Mouse (Mus musculus): Measurements from ENCODE around the gene Prkg1.
"Not testable (repeated sequence)": the region's sequence is repeated elsewhere in the genome, so short reads cannot be mapped to it uniquely, and the experiment has no call there.

Prkg1 gene

GRCm38 (mm10) chr19:30553740-30554139 lies 1211.1 kb downstream of the Prkg1 start:
- no peak for DNase-seq

DNA sequence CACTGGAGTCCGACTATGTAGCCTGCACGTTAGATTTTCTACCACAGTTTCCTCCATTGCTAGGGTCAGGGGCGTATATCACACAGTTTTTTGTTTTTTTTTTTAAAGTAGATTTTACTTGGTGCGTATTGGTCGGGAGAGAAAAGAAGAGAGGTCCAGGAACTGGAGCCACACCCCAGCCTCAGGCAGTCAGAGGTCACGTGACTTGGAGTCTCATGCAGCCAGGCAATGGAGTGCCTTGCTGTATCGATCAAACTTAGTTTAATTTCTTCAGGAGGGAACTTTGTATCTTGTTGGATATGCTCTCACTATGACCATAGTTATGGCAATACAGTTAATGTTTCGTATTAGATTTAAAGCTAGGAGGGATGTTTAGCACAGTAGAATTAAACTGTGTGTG lies 1212.6 kb downstream of the Prkg1 start:
- no peak for DNase-seq

DNA sequence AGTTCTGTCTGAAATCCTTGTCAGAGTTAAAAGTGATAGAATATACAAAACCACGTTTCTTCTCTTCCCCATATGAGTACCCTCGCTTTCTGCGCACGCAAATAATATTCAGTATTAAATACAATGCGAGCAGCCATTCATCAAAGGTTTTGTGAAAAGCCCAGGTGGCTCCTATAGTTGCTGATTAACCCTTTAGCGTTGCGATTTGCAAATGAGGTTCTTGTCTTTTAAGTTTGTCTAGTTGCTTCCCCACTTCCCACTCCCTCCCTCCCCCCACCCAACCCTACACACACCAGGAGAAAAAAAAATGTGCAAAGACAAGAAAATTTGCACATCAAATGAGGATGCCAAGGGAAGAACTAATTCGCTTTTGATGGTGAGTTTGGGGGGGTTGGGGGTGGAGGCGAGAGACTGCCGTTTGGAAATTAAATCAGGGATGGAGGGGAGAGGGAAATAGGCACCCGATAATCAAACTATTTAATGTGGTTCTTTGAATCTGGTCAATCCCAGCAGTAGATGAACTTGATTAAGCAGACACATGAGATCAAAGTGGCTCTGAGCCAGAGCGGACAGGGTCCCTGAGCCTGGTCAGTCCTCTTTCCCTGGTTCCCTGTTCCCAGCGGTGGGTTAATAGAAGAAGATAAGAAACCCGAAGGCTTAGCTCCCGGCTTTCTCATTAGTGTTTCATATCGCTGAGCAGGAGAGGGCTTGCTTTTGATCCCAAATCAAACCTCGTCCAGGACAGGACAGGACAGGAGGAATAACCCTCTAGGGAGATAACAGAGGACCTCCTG lies 1214.8 kb downstream of the Prkg1 start:
- DNase-seq: no peak

- no peak for DNase-seq
Measured at GRCm38 (mm10) chr19:30549044-30549853, 1215.6 kb downstream of the Prkg1 start, which contains the start of gene Dkk1. TSS of gene Dkk1 (minus strand) at chr19:30549665.

DNA sequence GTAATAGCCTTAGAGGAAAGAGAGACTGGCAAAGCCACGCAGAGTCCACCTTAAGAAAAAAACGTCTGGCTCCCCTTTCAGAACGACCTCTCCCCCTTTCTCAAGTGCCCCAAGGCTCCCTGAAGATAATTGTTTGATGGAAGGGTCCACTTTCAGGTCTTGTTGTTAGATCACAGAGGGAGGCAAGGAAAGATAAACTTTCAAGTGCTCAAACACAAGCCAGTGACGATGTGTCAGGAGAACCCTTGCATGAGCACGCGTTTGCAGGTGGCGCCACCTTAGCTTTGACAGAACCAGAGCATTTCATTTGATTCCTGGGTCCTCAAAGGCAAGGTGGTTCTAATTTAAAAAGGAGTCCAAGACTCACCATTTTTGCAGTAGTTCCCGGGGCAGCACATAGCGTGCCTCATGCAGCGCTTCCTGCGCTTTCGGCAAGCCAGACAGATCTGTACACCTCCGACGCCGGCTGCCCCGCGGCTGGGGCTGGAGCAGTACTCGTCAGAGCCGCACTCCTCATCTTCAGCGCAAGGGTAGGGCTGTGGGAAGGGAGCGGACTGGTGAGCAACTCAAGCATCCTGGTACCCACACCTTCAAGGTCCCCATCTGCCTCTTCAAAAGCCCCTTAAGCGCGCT lies 1216.3 kb downstream of the Prkg1 start:
- DNase-seq: no peak

DNA sequence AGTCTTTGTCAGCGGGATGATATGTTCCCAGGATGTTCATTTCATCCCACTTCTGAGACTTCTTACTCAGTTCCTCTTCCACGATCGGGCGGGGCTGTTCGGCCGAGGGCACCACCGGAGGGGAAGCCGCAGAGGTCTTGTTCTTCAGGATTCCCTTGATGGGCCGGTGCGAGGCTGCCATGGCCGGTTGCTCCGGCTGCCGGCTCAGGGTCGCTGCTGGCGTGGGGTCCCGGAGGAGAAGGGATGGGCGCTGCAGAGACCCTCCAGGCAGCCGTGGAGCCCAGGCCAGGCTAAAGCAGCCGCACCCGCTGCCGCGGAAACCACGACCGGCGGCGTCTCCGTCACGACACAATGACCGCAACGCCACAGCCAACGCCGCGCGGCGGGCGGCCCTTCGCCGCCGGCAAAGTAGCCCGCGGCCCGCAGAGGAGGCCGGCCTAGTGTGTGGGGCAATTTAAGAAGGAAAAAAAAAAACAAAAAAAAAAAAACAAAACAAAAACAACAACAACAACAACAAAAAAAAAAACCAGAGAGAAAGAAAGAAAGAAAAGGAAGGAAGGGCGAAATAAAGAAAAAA lies 1225.4 kb downstream of the Prkg1 start:
- DNase-seq: not testable (repeated sequence)

DNA sequence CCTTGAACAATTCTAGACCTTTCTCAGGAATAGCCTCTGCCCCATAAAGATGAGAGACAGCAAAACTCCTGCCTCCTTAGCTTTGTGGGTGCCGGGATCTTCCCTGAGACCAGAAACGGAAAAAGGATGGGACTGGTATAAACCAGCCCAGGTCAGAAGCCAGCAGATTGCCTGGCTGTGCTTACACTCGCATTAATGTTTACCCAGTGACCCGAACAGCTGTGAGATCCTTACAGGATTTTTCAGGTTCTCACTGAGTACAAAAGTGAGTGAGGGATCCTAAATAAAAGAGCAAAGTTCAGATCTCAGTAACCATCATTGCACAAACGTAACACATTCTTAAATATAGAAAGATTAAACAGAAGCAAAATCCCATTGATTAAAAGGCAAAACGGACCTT lies 1248.1 kb downstream of the Prkg1 start:
- DNase-seq: no peak
